Mouse (Mus musculus) hindbrain, embryonic 15.5 days (tissue): ENCODE measurements around the gene Prickle1. TPM values are rescaled to one million over a fixed set of nuclear protein-coding genes. Genes with fewer than 3 reads are reported as not detected.

Source experiments
- ATAC-seq: fragments of 200-750 bp; cut with Nextera tagmentation; 2 replicates; pipeline ENCODE4 v1.8.0; 2017; ENCODE audit warnings: low read depth, moderate number of reproducible peaks, moderate TSS enrichment; ENCODE audit not compliant: low FRiP score
- H3K27ac ChIP-seq: fragments of 300-500 bp; sonication (generic); replicated peaks from 2 replicates; pipeline ENCODE4 v1.5.1; 2015; ENCODE audit warnings: mild to moderate bottlenecking, inconsistent platforms
- H3K27me3 ChIP-seq: fragments of 300-500 bp; sonication (generic); 2 replicates; pipeline ENCODE4 v1.6.1; 2015; ENCODE audit warnings: control low read depth, inconsistent platforms
- H3K36me3 ChIP-seq: fragments of 300-500 bp; sonication (generic); 2 replicates; pipeline ENCODE4 v1.6.1; 2015; ENCODE audit warnings: control low read depth, inconsistent platforms
- H3K4me1 ChIP-seq: fragments of 300-500 bp; sonication (generic); replicated peaks from 2 replicates; pipeline ENCODE4 v1.6.1; 2015; ENCODE audit warnings: control low read depth, inconsistent platforms
- H3K4me2 ChIP-seq: fragments of 300-500 bp; sonication (generic); 2 replicates; pipeline ENCODE4 v1.6.1; 2015; ENCODE audit warnings: moderate library complexity, mild to moderate bottlenecking, inconsistent platforms
- H3K4me3 ChIP-seq: fragments of 300-500 bp; sonication (generic); 2 replicates; pipeline ENCODE4 v1.5.1; 2015; ENCODE audit warnings: mild to moderate bottlenecking, inconsistent platforms
- H3K9ac ChIP-seq: fragments of 300-500 bp; sonication (generic); 2 replicates; pipeline ENCODE4 v1.6.1; 2015; ENCODE audit warnings: inconsistent platforms
- H3K9me3 ChIP-seq: fragments of 300-500 bp; sonication (generic); 2 replicates; pipeline ENCODE4 v1.6.1; 2016; ENCODE audit warnings: control low read depth, inconsistent platforms
- WGBS: fragments of 180-500 bp; shearing (Covaris S2); methylation state at CpG from one replicate; pipeline ENCODE4 v1.1.7; 2015; 5-methylcytosine and 5-hydroxymethylcytosine counted together
- polyA plus RNA-seq: library from polyadenylated mRNA; unstranded; fragments of >200 nt; fragmentation: Nextera tagmentation; extraction: Ambion mirVana; gene quantifications from 2 replicates; pipeline ENCODE4 v1.2.1, GENCODE M21; 2015

Prickle1 gene
- polyA plus RNA-seq, 1 experiment from 2014 or later: 21.1 TPM

- WGBS: 92% methylated on average over 10 of the region's 10 CpGs
- Histone ChIP-seq H3K4me2 (no peak overlapping the region), H3K36me3 (no peaks in the 10 kb centered on the region), H3K9me3 (no peaks in the 10 kb centered on the region), H3K4me1 (no peaks in the 10 kb centered on the region; the same call in 1 of the 2 replicates), H3K27ac (no peak overlapping the region), H3K9ac (no peak overlapping the region), H3K27me3 (no peaks in the 10 kb centered on the region), H3K4me3 (no peak overlapping the region)
- ATAC-seq: no peak
Observed at GRCm38 (mm10) chr15:93481112-93481511, 114.6 kb downstream of the Prickle1 start.

- Histone ChIP-seq H3K9ac (no peak overlapping the region), H3K27me3 (no peaks in the 10 kb centered on the region), H3K27ac (no peak overlapping the region), H3K4me2 (no peak overlapping the region), H3K9me3 (no peaks in the 10 kb centered on the region), H3K4me3 (no peak overlapping the region), H3K36me3 (no peaks in the 10 kb centered on the region), H3K4me1 (no peaks in the 10 kb centered on the region; the same call in 1 of the 2 replicates)
- no peak for ATAC-seq
- 29% methylated on average over 4 of the region's 4 CpGs for WGBS
Observed at GRCm38 (mm10) chr15:93479445-93479844, 116.2 kb downstream of the Prickle1 start.

- no peaks in the 10 kb centered on the region for H3K36me3 ChIP-seq
- no peak overlapping the region for H3K27ac ChIP-seq
- H3K27me3 ChIP-seq: no peaks in the 10 kb centered on the region
- no peak for ATAC-seq
- H3K4me3 ChIP-seq: no peak overlapping the region
- 85% methylated on average over 3 of the region's 3 CpGs for WGBS
- no peak overlapping the region for H3K9ac ChIP-seq
- H3K4me2 ChIP-seq: no peak overlapping the region
- no peaks in the 10 kb centered on the region for H3K9me3 ChIP-seq
- H3K4me1 ChIP-seq: no peaks in the 10 kb centered on the region; the same call in 1 of the 2 replicates
Observed at GRCm38 (mm10) chr15:93478676-93479075, 117.0 kb downstream of the Prickle1 start.

GRCm38 (mm10) chr15:93477729-93478128, 118.0 kb downstream of the Prickle1 start:
- H3K9me3 ChIP-seq: no peaks in the 10 kb centered on the region
- H3K27ac ChIP-seq: no peak overlapping the region
- 83% methylated on average over 4 of the region's 4 CpGs for WGBS
- no peaks in the 10 kb centered on the region for H3K27me3 ChIP-seq
- ATAC-seq: no peak
- H3K4me3 ChIP-seq: no peak overlapping the region
- H3K4me2 ChIP-seq: no peak overlapping the region
- H3K9ac ChIP-seq: no peak overlapping the region
- peaks cover under 1% of the 10 kb centered on the region; the same call in 1 of the 2 replicates for H3K4me1 ChIP-seq
- no peaks in the 10 kb centered on the region for H3K36me3 ChIP-seq

- 86% methylated on average over 8 of the region's 8 CpGs for WGBS
- no peak for ATAC-seq
- no peak overlapping the region for H3K27ac ChIP-seq
- no peaks in the 10 kb centered on the region for H3K27me3 ChIP-seq
- no peak overlapping the region for H3K4me3 ChIP-seq
- no peak overlapping the region for H3K4me2 ChIP-seq
- H3K36me3 ChIP-seq: no peaks in the 10 kb centered on the region
- H3K9ac ChIP-seq: no peak overlapping the region
- H3K9me3 ChIP-seq: no peaks in the 10 kb centered on the region
- peaks cover 12% of the 10 kb centered on the region; the same call in 1 of the 2 replicates for H3K4me1 ChIP-seq
Observed at GRCm38 (mm10) chr15:93475688-93476087, 120.0 kb downstream of the Prickle1 start.

- H3K4me2 ChIP-seq: no peak overlapping the region
- no peaks in the 10 kb centered on the region for H3K9me3 ChIP-seq
- no peaks in the 10 kb centered on the region for H3K27me3 ChIP-seq
- H3K27ac ChIP-seq: no peak overlapping the region
- no peak overlapping the region for H3K9ac ChIP-seq
- no peak for ATAC-seq
- 91% methylated on average over 3 of the region's 3 CpGs for WGBS
- no peaks in the 10 kb centered on the region for H3K36me3 ChIP-seq
- peaks cover 12% of the 10 kb centered on the region; the same call in 1 of the 2 replicates for H3K4me1 ChIP-seq
- no peak overlapping the region for H3K4me3 ChIP-seq
Observed at GRCm38 (mm10) chr15:93474277-93474676, 121.4 kb downstream of the Prickle1 start.

GRCm38 (mm10) chr15:93472089-93472488, 123.6 kb downstream of the Prickle1 start:
- no peaks in the 10 kb centered on the region for H3K36me3 ChIP-seq
- no peak overlapping the region for H3K4me3 ChIP-seq
- 52% methylated on average over 1 of the region's 1 CpGs for WGBS
- no peaks in the 10 kb centered on the region for H3K9me3 ChIP-seq
- H3K9ac ChIP-seq: no peak overlapping the region
- H3K4me1 ChIP-seq: peaks cover 12% of the 10 kb centered on the region; the same call in 1 of the 2 replicates
- no peaks in the 10 kb centered on the region for H3K27me3 ChIP-seq
- no peak overlapping the region for H3K27ac ChIP-seq
- H3K4me2 ChIP-seq: no peak overlapping the region
- ATAC-seq: no peak

GRCm38 (mm10) chr15:93471651-93472050, 124.0 kb downstream of the Prickle1 start:
- H3K27ac ChIP-seq: no peak overlapping the region
- ATAC-seq: no peak
- H3K4me2 ChIP-seq: no peak overlapping the region
- WGBS: 44% methylated on average over 12 of the region's 12 CpGs
- no peaks in the 10 kb centered on the region for H3K36me3 ChIP-seq
- peaks cover 12% of the 10 kb centered on the region; the same call in 1 of the 2 replicates for H3K4me1 ChIP-seq
- H3K27me3 ChIP-seq: no peaks in the 10 kb centered on the region
- no peak overlapping the region for H3K9ac ChIP-seq
- H3K9me3 ChIP-seq: no peaks in the 10 kb centered on the region
- H3K4me3 ChIP-seq: no peak overlapping the region

- no peak overlapping the region for H3K9ac ChIP-seq
- H3K4me2 ChIP-seq: no peak overlapping the region
- no peak for ATAC-seq
- H3K4me1 ChIP-seq: no peaks in the 10 kb centered on the region
- H3K27ac ChIP-seq: no peak overlapping the region
- 95% methylated on average over 23 of the region's 23 CpGs for WGBS
- H3K27me3 ChIP-seq: no peaks in the 10 kb centered on the region
- no peaks in the 10 kb centered on the region for H3K9me3 ChIP-seq
- H3K36me3 ChIP-seq: peaks cover 9% of the 10 kb centered on the region
- H3K4me3 ChIP-seq: no peak overlapping the region
Observed at GRCm38 (mm10) chr15:93461066-93461465, 134.6 kb downstream of the Prickle1 start.

- no peak overlapping the region for H3K9ac ChIP-seq
- ATAC-seq: no peak
- no peak overlapping the region for H3K4me3 ChIP-seq
- WGBS: 63% methylated on average over 5 of the region's 5 CpGs
- no peaks in the 10 kb centered on the region for H3K9me3 ChIP-seq
- H3K27ac ChIP-seq: no peak overlapping the region
- H3K36me3 ChIP-seq: no peaks in the 10 kb centered on the region; the same call in 1 of the 2 replicates
- H3K4me1 ChIP-seq: no peaks in the 10 kb centered on the region
- H3K4me2 ChIP-seq: no peak overlapping the region
- H3K27me3 ChIP-seq: no peaks in the 10 kb centered on the region
Observed at GRCm38 (mm10) chr15:93459422-93459821, 136.3 kb downstream of the Prickle1 start.

- no peak overlapping the region for H3K27ac ChIP-seq
- ATAC-seq: no peak
- H3K27me3 ChIP-seq: no peaks in the 10 kb centered on the region
- 0 out of 2 replicates have a peak, but pooled peaks cover 3% of the 10 kb centered on the region for H3K4me1 ChIP-seq
- H3K4me2 ChIP-seq: no peak overlapping the region
- H3K9ac ChIP-seq: no peak overlapping the region
- no peak overlapping the region for H3K4me3 ChIP-seq
- no peaks in the 10 kb centered on the region; the same call in 1 of the 2 replicates for H3K36me3 ChIP-seq
- H3K9me3 ChIP-seq: no peaks in the 10 kb centered on the region
Observed at GRCm38 (mm10) chr15:93456005-93456404, 139.7 kb downstream of the Prickle1 start.

- ATAC-seq: no peak
- 79% methylated on average over 1 of the region's 1 CpGs for WGBS
- Histone ChIP-seq H3K4me1 (0 out of 2 replicates have a peak, but pooled peaks cover 3% of the 10 kb centered on the region), H3K4me2 (no peak overlapping the region), H3K9ac (no peak overlapping the region), H3K27me3 (no peaks in the 10 kb centered on the region), H3K9me3 (no peaks in the 10 kb centered on the region), H3K4me3 (no peak overlapping the region), H3K27ac (no peak overlapping the region), H3K36me3 (no peaks in the 10 kb centered on the region; the same call in 1 of the 2 replicates)
Observed at GRCm38 (mm10) chr15:93453296-93453695, 142.4 kb downstream of the Prickle1 start.
